Mouse (Mus musculus): ENCODE results near the gene Eva1c. TPM values are rescaled to one million over a fixed set of nuclear protein-coding genes. Genes with fewer than 3 reads are reported as not detected.

Gene Eva1c
- total RNA-seq, 1 experiment: 2.0 TPM

- TF ChIP-seq HCFC1 (IDR thresholded peaks at IDR 0.05; ENCODE audit: borderline replicate concordance, insufficient read depth, low read length) (no peak), CHD2 (IDR thresholded peaks at IDR 0.05; ENCODE audit: low read depth, low read length) (no peak), ZC3H11A (IDR thresholded peaks at IDR 0.05; ENCODE audit: borderline replicate concordance, low read depth, low read length) (no peak), MAFK (IDR thresholded peaks at IDR 0.05; ENCODE audit: insufficient read depth, low read depth, low read length) (no peak), ZNF384 (IDR thresholded peaks at IDR 0.05; ENCODE audit: low read depth, low read length) (no peak)
- Histone ChIP-seq H3K9me3 (ENCODE audit: control insufficient read depth, insufficient read depth, low read depth, low read length) (no peaks in the 10 kb centered on the region), H3K4me1 (ENCODE audit: control insufficient read depth in 2 of 2, insufficient read depth in 2 of 2, low read length in 2 of 2, poor library complexity in 1 of 2) (no peaks in the 10 kb centered on the region; a peak in 1 of 4 replicates), H3K4me3 (ENCODE audit: insufficient read depth in 1 of 2, low read depth in 1 of 2, low read length in 2 of 2, poor library complexity in 1 of 2, severe bottlenecking in 1 of 2) (no peak overlapping the region), H3K9ac (ENCODE audit: insufficient read depth, low read depth, low read length, poor library complexity, severe bottlenecking) (no peak overlapping the region), H3K27ac (ENCODE audit: insufficient read depth, low read depth, low read length, poor library complexity, severe bottlenecking) (no peak overlapping the region), H3K36me3 (ENCODE audit: control insufficient read depth, insufficient read depth, low read length, poor library complexity, severe bottlenecking) (no peaks in the 10 kb centered on the region)
- in situ Hi-C loops (cut with MboI; ENCODE audit: low sequenced_read_pairs in 2 of 2, unreplicated experiment in 2 of 2): no loop called here
- no peak for DNase-seq (ENCODE audit: low read depth, low spot score)
Measured at GRCm38 (mm10) chr16:90897651-90898050, 71.1 kb downstream of the Eva1c start.

DNA sequence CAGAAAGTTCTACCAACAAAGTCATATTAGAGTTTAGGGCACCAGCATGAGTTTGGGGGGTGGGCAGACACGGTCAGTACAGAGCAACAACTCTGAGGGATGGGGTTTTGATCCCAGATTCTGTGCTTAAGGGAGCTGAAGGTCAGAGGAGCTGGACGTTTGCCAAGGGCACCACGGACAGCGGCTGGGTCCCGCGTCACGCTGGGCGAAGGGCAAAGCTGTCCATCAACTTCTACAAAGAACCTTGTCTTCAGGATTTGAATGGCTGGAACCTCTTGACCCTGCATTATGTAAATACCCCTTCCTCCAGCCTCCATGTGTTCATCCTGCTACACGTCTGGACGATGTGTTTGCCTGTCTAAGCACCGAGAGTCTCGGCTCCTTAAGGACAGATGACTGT, 73.0 kb downstream of the Eva1c start:
- in situ Hi-C loops (cut with MboI; ENCODE audit: low sequenced_read_pairs in 2 of 2, unreplicated experiment in 2 of 2): no loop called here
- Histone ChIP-seq H3K36me3 (ENCODE audit: control insufficient read depth, insufficient read depth, low read length, poor library complexity, severe bottlenecking) (no peaks in the 10 kb centered on the region), H3K4me1 (ENCODE audit: control insufficient read depth in 2 of 2, insufficient read depth in 2 of 2, low read length in 2 of 2, poor library complexity in 1 of 2) (no peaks in the 10 kb centered on the region; a peak in 1 of 4 replicates), H3K9ac (ENCODE audit: insufficient read depth, low read depth, low read length, poor library complexity, severe bottlenecking) (no peak overlapping the region), H3K9me3 (ENCODE audit: control insufficient read depth, insufficient read depth, low read depth, low read length) (no peaks in the 10 kb centered on the region), H3K27ac (ENCODE audit: insufficient read depth, low read depth, low read length, poor library complexity, severe bottlenecking) (no peak overlapping the region), H3K4me3 (ENCODE audit: insufficient read depth in 1 of 2, low read depth in 1 of 2, low read length in 2 of 2, poor library complexity in 1 of 2, severe bottlenecking in 1 of 2) (no peak overlapping the region)
- TF ChIP-seq MAFK (IDR thresholded peaks at IDR 0.05; ENCODE audit: insufficient read depth, low read depth, low read length) (no peak), ZC3H11A (IDR thresholded peaks at IDR 0.05; ENCODE audit: borderline replicate concordance, low read depth, low read length) (no peak), CHD2 (IDR thresholded peaks at IDR 0.05; ENCODE audit: low read depth, low read length) (no peak), HCFC1 (IDR thresholded peaks at IDR 0.05; ENCODE audit: borderline replicate concordance, insufficient read depth, low read length) (no peak), ZNF384 (IDR thresholded peaks at IDR 0.05; ENCODE audit: low read depth, low read length) (no peak)
- DNase-seq (ENCODE audit: low read depth, low spot score): no peak

DNA sequence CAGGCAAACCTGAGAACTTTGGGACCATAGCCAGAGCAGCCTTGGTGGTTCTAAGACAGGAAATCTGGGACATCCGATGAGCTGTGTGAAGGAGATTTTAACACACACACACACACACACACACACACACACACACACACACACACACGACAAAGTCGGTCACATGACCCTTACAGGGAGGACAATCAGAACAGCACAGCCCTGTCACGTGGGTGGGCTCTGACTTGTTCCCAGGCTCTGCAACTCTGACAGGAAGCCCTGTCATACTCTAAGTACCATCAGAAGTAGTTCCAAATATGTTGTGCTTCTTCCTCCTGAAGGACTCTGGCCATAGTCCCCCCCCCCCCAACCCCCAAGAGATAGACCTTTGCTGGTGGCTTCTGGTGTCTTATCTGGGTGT, 74.8 kb downstream of the Eva1c start:
- no peak overlapping the region for H3K9ac ChIP-seq (ENCODE audit: insufficient read depth, low read depth, low read length, poor library complexity, severe bottlenecking)
- no peak overlapping the region for H3K4me3 ChIP-seq (ENCODE audit: insufficient read depth in 1 of 2, low read depth in 1 of 2, low read length in 2 of 2, poor library complexity in 1 of 2, severe bottlenecking in 1 of 2)
- no peaks in the 10 kb centered on the region for H3K9me3 ChIP-seq (ENCODE audit: control insufficient read depth, insufficient read depth, low read depth, low read length)
- DNase-seq (ENCODE audit: low read depth, low spot score): no peak
- H3K27ac ChIP-seq (ENCODE audit: insufficient read depth, low read depth, low read length, poor library complexity, severe bottlenecking): no peak overlapping the region
- H3K36me3 ChIP-seq (ENCODE audit: control insufficient read depth, insufficient read depth, low read length, poor library complexity, severe bottlenecking): no peaks in the 10 kb centered on the region
- TF ChIP-seq HCFC1 (IDR thresholded peaks at IDR 0.05; ENCODE audit: borderline replicate concordance, insufficient read depth, low read length) (no peak), ZNF384 (IDR thresholded peaks at IDR 0.05; ENCODE audit: low read depth, low read length) (no peak), CHD2 (IDR thresholded peaks at IDR 0.05; ENCODE audit: low read depth, low read length) (no peak), MAFK (IDR thresholded peaks at IDR 0.05; ENCODE audit: insufficient read depth, low read depth, low read length) (no peak), ZC3H11A (IDR thresholded peaks at IDR 0.05; ENCODE audit: borderline replicate concordance, low read depth, low read length) (no peak)
- in situ Hi-C loops (cut with MboI; ENCODE audit: low sequenced_read_pairs in 2 of 2, unreplicated experiment in 2 of 2): no loop called here
- no peaks in the 10 kb centered on the region; a peak in 1 of 4 replicates for H3K4me1 ChIP-seq (ENCODE audit: control insufficient read depth in 2 of 2, insufficient read depth in 2 of 2, low read length in 2 of 2, poor library complexity in 1 of 2)

DNA sequence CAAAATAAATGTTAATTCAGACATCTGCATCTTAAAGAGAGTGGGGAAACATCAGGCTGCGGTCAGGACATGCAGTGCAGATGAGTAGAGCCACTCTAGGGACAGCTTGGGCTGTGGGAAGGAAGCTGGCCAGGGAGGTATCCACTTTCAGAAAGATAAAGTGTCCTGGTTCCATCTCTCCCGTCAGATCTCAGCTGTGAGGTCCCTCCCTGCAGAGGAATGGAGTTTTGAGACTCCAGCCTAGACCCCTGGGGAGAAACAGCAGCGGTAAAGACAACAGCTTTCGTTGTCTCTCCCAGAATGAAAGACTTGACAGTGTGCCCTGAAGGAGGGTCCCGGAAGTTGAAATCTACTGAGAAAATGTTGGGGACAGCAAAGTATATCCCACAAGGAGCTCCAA, 76.8 kb downstream of the Eva1c start:
- Histone ChIP-seq H3K4me1 (ENCODE audit: control insufficient read depth in 2 of 2, insufficient read depth in 2 of 2, low read length in 2 of 2, poor library complexity in 1 of 2) (no peaks in the 10 kb centered on the region; a peak in 1 of 4 replicates), H3K9ac (ENCODE audit: insufficient read depth, low read depth, low read length, poor library complexity, severe bottlenecking) (no peak overlapping the region), H3K27ac (ENCODE audit: insufficient read depth, low read depth, low read length, poor library complexity, severe bottlenecking) (no peak overlapping the region), H3K9me3 (ENCODE audit: control insufficient read depth, insufficient read depth, low read depth, low read length) (no peaks in the 10 kb centered on the region), H3K4me3 (ENCODE audit: insufficient read depth in 1 of 2, low read depth in 1 of 2, low read length in 2 of 2, poor library complexity in 1 of 2, severe bottlenecking in 1 of 2) (no peak overlapping the region), H3K36me3 (ENCODE audit: control insufficient read depth, insufficient read depth, low read length, poor library complexity, severe bottlenecking) (no peaks in the 10 kb centered on the region)
- TF ChIP-seq ZNF384 (IDR thresholded peaks at IDR 0.05; ENCODE audit: low read depth, low read length): no peak
- no peak for TF ChIP-seq HCFC1 (IDR thresholded peaks at IDR 0.05; ENCODE audit: borderline replicate concordance, insufficient read depth, low read length)
- TF ChIP-seq CHD2 (IDR thresholded peaks at IDR 0.05; ENCODE audit: low read depth, low read length): no peak
- TF ChIP-seq ZC3H11A (IDR thresholded peaks at IDR 0.05; ENCODE audit: borderline replicate concordance, low read depth, low read length): no peak
- no peak for TF ChIP-seq MAFK (IDR thresholded peaks at IDR 0.05; ENCODE audit: insufficient read depth, low read depth, low read length)
- in situ Hi-C loops (cut with MboI; ENCODE audit: low sequenced_read_pairs in 2 of 2, unreplicated experiment in 2 of 2): no loop called here
- no peak for DNase-seq (ENCODE audit: low read depth, low spot score)

- no peaks in the 10 kb centered on the region; a peak in 2 of 4 replicates for H3K4me1 ChIP-seq (ENCODE audit: control insufficient read depth in 2 of 2, insufficient read depth in 2 of 2, low read length in 2 of 2, poor library complexity in 1 of 2)
- no peaks in the 10 kb centered on the region for H3K36me3 ChIP-seq (ENCODE audit: control insufficient read depth, insufficient read depth, low read length, poor library complexity, severe bottlenecking)
- TF ChIP-seq ZNF384 (IDR thresholded peaks at IDR 0.05; ENCODE audit: low read depth, low read length) (no peak), MAFK (IDR thresholded peaks at IDR 0.05; ENCODE audit: insufficient read depth, low read depth, low read length) (no peak), HCFC1 (IDR thresholded peaks at IDR 0.05; ENCODE audit: borderline replicate concordance, insufficient read depth, low read length) (no peak), ZC3H11A (IDR thresholded peaks at IDR 0.05; ENCODE audit: borderline replicate concordance, low read depth, low read length) (no peak), CHD2 (IDR thresholded peaks at IDR 0.05; ENCODE audit: low read depth, low read length) (no peak)
- no peak overlapping the region for H3K4me3 ChIP-seq (ENCODE audit: insufficient read depth in 1 of 2, low read depth in 1 of 2, low read length in 2 of 2, poor library complexity in 1 of 2, severe bottlenecking in 1 of 2)
- no peak overlapping the region for H3K9ac ChIP-seq (ENCODE audit: insufficient read depth, low read depth, low read length, poor library complexity, severe bottlenecking)
- in situ Hi-C loops (cut with MboI; ENCODE audit: low sequenced_read_pairs in 2 of 2, unreplicated experiment in 2 of 2): no loop called here
- DNase-seq (ENCODE audit: low read depth, low spot score): no peak
- no peak overlapping the region for H3K27ac ChIP-seq (ENCODE audit: insufficient read depth, low read depth, low read length, poor library complexity, severe bottlenecking)
- H3K9me3 ChIP-seq (ENCODE audit: control insufficient read depth, insufficient read depth, low read depth, low read length): no peaks in the 10 kb centered on the region
Measured at GRCm38 (mm10) chr16:90907250-90907649, 80.7 kb downstream of the Eva1c start.

Data from ES-E14 (cell line).